Mouse (Mus musculus) CH12.LX (cell line): ENCODE data around the gene Napa. TPM values are rescaled to one million over a fixed set of nuclear protein-coding genes. Genes with fewer than 3 reads are reported as not detected.

Source experiments
- DNase-seq: peaks from one replicate; pipeline ENCODE4 v3.0.0-alpha.2; 2013; ENCODE audit errors: extremely low read depth
- H3K27ac ChIP-seq: 2 replicates; pipeline ENCODE4 v1.5.1; 2012; ENCODE audit warnings: low read depth, mild to moderate bottlenecking, control low read depth, moderate library complexity; ENCODE audit not compliant: insufficient read depth
- H3K27me3 ChIP-seq: replicated peaks from 2 replicates; pipeline ENCODE3; 2012; ENCODE audit warnings: inconsistent platforms
- H3K36me3 ChIP-seq, 2 experiments: replicated peaks in 1 of 2; 2 replicates each; pipeline versions ENCODE3 to v1.6.1; 2012; ENCODE audit warnings: inconsistent platforms in 1 of 2, low read length in 1 of 2, mild to moderate bottlenecking in 1 of 2, mixed read lengths in 1 of 2, moderate library complexity in 1 of 2; ENCODE audit not compliant: control insufficient read depth in 1 of 2, insufficient read depth in 1 of 2
- H3K4me1 ChIP-seq, 2 experiments: 2 replicates each; pipeline ENCODE4 v1.6.1; 2012; ENCODE audit warnings: inconsistent platforms in 1 of 2, moderate library complexity in 1 of 2; ENCODE audit not compliant: insufficient read depth in 2 of 2, control insufficient read depth in 1 of 2
- H3K4me2 ChIP-seq: 2 replicates; pipeline ENCODE4 v1.6.1; 2012; ENCODE audit warnings: low read depth, mild to moderate bottlenecking, control low read depth; ENCODE audit not compliant: poor library complexity, insufficient read depth, severe bottlenecking
- H3K4me3 ChIP-seq, 3 experiments: fragments of 150-350 bp in 1 of 3; sonication (generic) in 1 of 3; replicated peaks in 1 of 3; 2 replicates each; pipeline versions ENCODE3 to v1.5.1; 2011 to 2012; ENCODE audit warnings: low read depth in 2 of 3, low read length in 2 of 3, mild to moderate bottlenecking in 2 of 3, moderate library complexity in 2 of 3, control low read depth in 1 of 3, improper control_type of control experiment in 1 of 3, inconsistent platforms in 1 of 3, mixed read lengths in 1 of 3; ENCODE audit not compliant: poor library complexity in 1 of 3
- H3K79me2 ChIP-seq: replicated peaks from 2 replicates; pipeline ENCODE4 v1.6.1; 2012; ENCODE audit warnings: mild to moderate bottlenecking, moderate library complexity; ENCODE audit not compliant: control insufficient read depth, poor library complexity, insufficient read depth, severe bottlenecking; ENCODE audit errors: extremely low read depth
- H3K9ac ChIP-seq: 2 replicates; pipeline ENCODE4 v1.6.1; 2012; ENCODE audit warnings: low read depth, mild to moderate bottlenecking, control low read depth, moderate library complexity; ENCODE audit not compliant: insufficient read depth
- H3K9me3 ChIP-seq: replicated peaks from 2 replicates; pipeline ENCODE3; 2012; ENCODE audit warnings: low read length, inconsistent platforms, mixed read lengths
- BHLHE40 ChIP-seq: IDR thresholded peaks from 2 replicates; pipeline ENCODE4 v1.6.1; 2011; ENCODE audit warnings: mild to moderate bottlenecking, low read depth, low read length, improper control_type of control experiment
- CHD1 ChIP-seq: IDR thresholded peaks from 2 replicates; pipeline ENCODE4 v1.6.1; 2012; ENCODE audit warnings: low read depth, low read length, improper control_type of control experiment, inconsistent platforms
- CHD2 ChIP-seq: IDR thresholded peaks from 2 replicates; pipeline ENCODE4 v1.6.1; 2011; ENCODE audit warnings: low read length, improper control_type of control experiment
- CTCF ChIP-seq, 2 experiments: IDR thresholded peaks in 1 of 2; conservative IDR thresholded peaks in 1 of 2; 2 replicates each; pipeline ENCODE4 v1.5.1; 2011 to 2012; ENCODE audit warnings: low read depth in 2 of 2, low read length in 2 of 2, improper control_type of control experiment in 1 of 2, inconsistent platforms in 1 of 2, mild to moderate bottlenecking in 1 of 2, moderate library complexity in 1 of 2
- E2F4 ChIP-seq: IDR thresholded peaks from 2 replicates; pipeline ENCODE4 v1.6.1; 2011; ENCODE audit warnings: low read depth, low read length, improper control_type of control experiment; ENCODE audit not compliant: insufficient replicate concordance
- ELF1 ChIP-seq: IDR thresholded peaks from 2 replicates; pipeline ENCODE4 v1.6.1; 2014; ENCODE audit warnings: low read depth, mild to moderate bottlenecking, inconsistent platforms, low read length, improper control_type of control experiment
- HCFC1 ChIP-seq: IDR thresholded peaks from 2 replicates; pipeline ENCODE4 v1.6.1; 2012; ENCODE audit warnings: low read depth, mild to moderate bottlenecking, inconsistent platforms, low read length, improper control_type of control experiment
- KAT2A ChIP-seq: IDR thresholded peaks from 2 replicates; pipeline ENCODE4 v1.6.1; 2012; ENCODE audit warnings: low read length, improper control_type of control experiment, inconsistent platforms; ENCODE audit not compliant: insufficient replicate concordance
- MAFK ChIP-seq: IDR thresholded peaks from 2 replicates; pipeline ENCODE4 v1.6.1; 2011; ENCODE audit warnings: low read length, improper control_type of control experiment; ENCODE audit not compliant: insufficient replicate concordance
- MAX ChIP-seq: IDR thresholded peaks from 2 replicates; pipeline ENCODE4 v1.6.1; 2011; ENCODE audit warnings: low read length, improper control_type of control experiment
- MAZ ChIP-seq: IDR thresholded peaks from 2 replicates; pipeline ENCODE4 v1.6.1; 2012; ENCODE audit warnings: low read depth, mild to moderate bottlenecking, inconsistent platforms, low read length, improper control_type of control experiment, moderate library complexity
- MXI1 ChIP-seq: IDR thresholded peaks from 2 replicates; pipeline ENCODE4 v1.6.1; 2011; ENCODE audit warnings: mild to moderate bottlenecking, low read depth, low read length, improper control_type of control experiment
- NELFE ChIP-seq: IDR thresholded peaks from 2 replicates; pipeline ENCODE4 v1.6.1; 2011; ENCODE audit warnings: low read depth, low read length, improper control_type of control experiment
- PAX5 ChIP-seq: IDR thresholded peaks from 2 replicates; pipeline ENCODE4 v1.6.1; 2012; ENCODE audit warnings: low read length, inconsistent platforms, mixed read lengths
- POLR2A ChIP-seq: IDR thresholded peaks from 2 replicates; pipeline ENCODE4 v1.6.1; 2011; ENCODE audit warnings: low read depth, mild to moderate bottlenecking, improper control_type of control experiment, low read length
- POLR2AphosphoS2 ChIP-seq: IDR thresholded peaks from 2 replicates; pipeline ENCODE4 v1.6.1; 2011; ENCODE audit warnings: low read depth, low read length, improper control_type of control experiment
- RCOR1 ChIP-seq: conservative IDR thresholded peaks from 2 replicates; pipeline ENCODE4 v1.6.1; 2012; ENCODE audit warnings: low read depth, mild to moderate bottlenecking, inconsistent platforms, low read length, improper control_type of control experiment
- SIN3A ChIP-seq: IDR thresholded peaks from 2 replicates; pipeline ENCODE4 v1.6.1; 2012; ENCODE audit warnings: low read length, improper control_type of control experiment, inconsistent platforms
- SMC3 ChIP-seq: IDR thresholded peaks from 2 replicates; pipeline ENCODE4 v1.6.1; 2011; ENCODE audit warnings: low read depth, low read length, improper control_type of control experiment
- TBP ChIP-seq: conservative IDR thresholded peaks from 2 replicates; pipeline ENCODE4 v1.6.1; 2011; ENCODE audit warnings: low read depth, low read length, improper control_type of control experiment
- TCF12 ChIP-seq: IDR thresholded peaks from 2 replicates; pipeline ENCODE4 v1.6.1; 2014; ENCODE audit warnings: low read depth, mild to moderate bottlenecking, inconsistent platforms, low read length, improper control_type of control experiment
- UBTF ChIP-seq: IDR thresholded peaks from 2 replicates; pipeline ENCODE4 v1.6.1; 2012; ENCODE audit warnings: low read depth, mild to moderate bottlenecking, inconsistent platforms, low read length, improper control_type of control experiment, moderate library complexity
- USF1 ChIP-seq: IDR thresholded peaks from 2 replicates; pipeline ENCODE4 v1.6.1; 2014; ENCODE audit warnings: low read depth, mild to moderate bottlenecking, inconsistent platforms, low read length, improper control_type of control experiment
- ZMIZ1 ChIP-seq: IDR thresholded peaks from 2 replicates; pipeline ENCODE4 v1.6.1; 2012; ENCODE audit warnings: low read depth, mild to moderate bottlenecking, inconsistent platforms, low read length, improper control_type of control experiment
- ZNF384 ChIP-seq: IDR thresholded peaks from 2 replicates; pipeline ENCODE4 v1.6.1; 2012; ENCODE audit warnings: low read depth, low read length, improper control_type of control experiment, inconsistent platforms
- dilution Hi-C: fragments of 300-500 bp; cut with MboI; formaldehyde crosslinking; loops from 2 replicates; pipeline ENCODE4 v1.14.3; 2020; ENCODE audit warnings: low sequenced_read_pairs; ENCODE audit not compliant: extremely low pct_unique_long_range_greater_than_20kb, extremely low pct_ligation_motif_present
- in situ Hi-C: fragments of 300-500 bp; cut with MboI; formaldehyde crosslinking; loops from 3 replicates; pipeline ENCODE4 v1.14.3; 2019; ENCODE audit warnings: low sequenced_read_pairs, low pct_ligation_motif_present, low pct_unique_long_range_greater_than_20kb, mixed read lengths
- polyA plus RNA-seq: library from polyadenylated mRNA; unstranded; fragments of >175 nt; gene quantifications from 2 replicates; pipeline ENCODE4 v1.2.1, GENCODE M21; 2012; ENCODE audit warnings: low read depth; ENCODE audit not compliant: insufficient read length
- total RNA-seq, 2 experiments: library from RNA; depleted of rRNA; stranded (reverse); fragments of 300-350 nt in 1 of 2; fragments of >200 nt in 1 of 2; gene quantifications; 2 replicates each; pipeline ENCODE4 v1.2.3; 2012 to 2014

Napa gene
- total and polyA plus RNA-seq, 3 experiments, result 84.8 to 112 (median 106) TPM

DNA sequence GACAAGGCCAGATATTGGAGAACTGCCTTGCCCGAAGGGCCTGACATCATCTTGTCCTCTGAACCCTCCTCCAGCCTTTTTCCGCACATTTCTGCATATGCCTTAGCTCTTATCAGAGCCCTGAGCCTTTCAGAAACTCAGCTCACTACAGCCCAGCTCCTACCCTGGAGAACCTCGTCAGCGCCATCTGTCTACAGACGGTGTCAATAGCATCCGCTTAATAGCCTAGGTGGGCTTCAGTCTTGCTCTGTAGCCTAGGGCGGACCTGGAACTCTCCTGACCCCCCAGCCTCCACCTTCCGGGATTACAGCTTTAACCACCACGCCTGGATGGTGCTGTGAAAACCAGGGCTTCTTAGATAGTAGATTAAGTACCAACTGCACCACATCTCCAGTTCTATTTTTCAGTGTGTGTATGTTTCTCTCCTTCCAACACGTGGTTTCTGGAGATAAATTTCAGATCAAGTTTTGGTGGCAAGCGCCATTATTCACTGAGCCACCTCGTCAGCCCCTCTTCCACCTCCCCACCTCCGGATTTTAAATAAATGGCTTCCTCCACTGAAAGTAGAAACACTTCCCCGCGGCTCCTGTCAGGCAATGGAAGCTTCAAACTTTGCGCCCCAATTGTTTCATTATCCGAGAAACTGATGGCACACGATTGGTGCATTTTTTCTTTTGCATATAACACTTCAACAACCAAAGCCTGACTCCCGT lies 46.2 kb upstream of the Napa start (continued):
- 0 out of 2 replicates have a peak, but pooled peaks have one; percentile 7 for TF ChIP-seq UBTF

DNA sequence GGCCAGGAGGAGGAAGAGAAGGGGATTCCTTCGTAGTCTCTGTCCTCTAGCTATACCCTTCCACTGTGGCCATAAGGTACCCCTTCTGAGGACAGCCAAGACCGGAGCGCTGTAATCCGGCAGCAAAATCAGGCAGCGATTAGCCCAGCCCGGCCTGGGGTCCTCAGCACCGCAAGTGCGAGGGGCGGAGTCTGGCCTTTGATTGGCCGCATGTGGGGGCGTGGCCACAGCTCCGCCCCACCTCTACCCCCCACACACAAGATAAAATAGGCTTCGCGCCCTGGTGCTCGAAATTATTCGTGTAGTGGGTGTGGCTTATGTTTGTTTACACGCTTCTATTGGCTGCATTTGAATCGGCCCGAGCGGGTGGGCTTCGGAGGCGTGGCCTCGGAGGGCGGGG lies 45.6 kb upstream of the Napa start:
- Histone ChIP-seq H3K4me3 (peak overlapping the region; percentile 67 to 91 (median 70)), H3K4me1 (peaks cover 22 to 61% of the 10 kb centered on the region in 2 experiments), H3K4me2 (peak overlapping the region; percentile 74; the same call in 1 of the 2 replicates), H3K36me3 (no peaks in the 10 kb centered on the region)
- in situ Hi-C loops, result loop anchor here (25.0 kb wide), 1 partner anchor 210 kb away; the partner anchor contains the start of genes C5ar1 and Inafm1
- TF ChIP-seq KAT2A, result no peak
- no peak for TF ChIP-seq PAX5
- TF ChIP-seq POLR2A, result peak; percentile 82
- peak; percentile 5; the same call in 1 of the 2 replicates for TF ChIP-seq CHD2
- TF ChIP-seq CHD1, result no peak
- TF ChIP-seq BHLHE40, result no peak
- TF ChIP-seq ELF1, result no peak
- no peak; the same call in 1 of the 2 replicates for TF ChIP-seq SMC3
- no peak for TF ChIP-seq CTCF (conservative IDR thresholded peaks at IDR 0.05 in 1 of 2, IDR thresholded peaks at IDR 0.05 in 1 of 2; ENCODE audit: low read depth in 2 of 2, low read length in 2 of 2)
- 0 out of 2 replicates have a peak, but pooled peaks have one; percentile 40 for TF ChIP-seq ZMIZ1
- TF ChIP-seq UBTF, result no peak
- TF ChIP-seq ZNF384, result peak; percentile 92
- peak; percentile 94; the same call in 1 of the 2 replicates for TF ChIP-seq E2F4
- peak; percentile 40 for TF ChIP-seq USF1
- TF ChIP-seq HCFC1, result peak; percentile 70
- peak; percentile 82 for TF ChIP-seq MAX
- peak; percentile 48; the same call in 1 of the 2 replicates for TF ChIP-seq MAZ
- TF ChIP-seq MAFK, result no peak
- peak; percentile 49; the same call in 1 of the 2 replicates for TF ChIP-seq MXI1
- TF ChIP-seq RCOR1, result no peak
- peak; percentile 86; the same call in 1 of the 2 replicates for TF ChIP-seq POLR2AphosphoS2
- TF ChIP-seq TBP, result peak; percentile 63; the same call in 1 of the 2 replicates
- peak; percentile 79 for TF ChIP-seq NELFE
- peak; percentile 82 for TF ChIP-seq TCF12
- peak; percentile 84; the same call in 1 of the 2 replicates for TF ChIP-seq SIN3A
- TF ChIP-seq, all 38 proteins: peak for 15
- H3K9me3 ChIP-seq, result no peaks in the 10 kb centered on the region
- H3K27me3 ChIP-seq, result no peaks in the 10 kb centered on the region
- DNase-seq, result peak; percentile 99
- H3K27ac ChIP-seq, result peak overlapping the region; percentile 58
- peaks cover 8% of the 10 kb centered on the region for H3K79me2 ChIP-seq
- dilution Hi-C loops, result no loop called here
- H3K9ac ChIP-seq, result peak overlapping the region; percentile 91
